Mouse (Mus musculus): ENCODE measurements around the gene Wfdc5. TPM values are rescaled to one million over a fixed set of nuclear protein-coding genes. Genes with fewer than 3 reads are reported as not detected.

The Wfdc5 gene
- polyA plus RNA-seq, 1 experiment from 2014 or later, result not detected

DNA sequence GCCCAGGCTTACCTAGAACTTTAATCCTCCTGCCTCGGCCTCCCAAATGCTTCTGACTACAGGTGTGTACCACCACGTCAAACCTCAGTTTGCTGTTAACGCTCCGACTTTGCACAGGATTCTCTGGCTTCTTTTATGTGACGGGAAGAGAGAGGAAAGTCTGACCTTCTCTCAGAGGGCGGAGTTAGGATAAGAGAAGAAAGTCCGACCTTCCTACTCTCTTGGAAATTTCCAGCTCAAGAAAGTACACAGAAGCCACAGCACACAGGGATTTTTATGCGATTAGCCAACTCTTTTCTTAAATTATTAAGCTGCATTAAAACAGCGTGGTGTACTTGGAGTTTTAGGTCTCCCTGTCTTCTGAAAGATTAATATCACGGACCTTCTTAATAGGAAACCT, 38.0 kb downstream of the Wfdc5 start:
- H3K9ac ChIP-seq (ENCODE audit: low read length), result no peak overlapping the region
- H3K27me3 ChIP-seq (replicated peaks; ENCODE audit: control insufficient read depth, insufficient read depth, low read length), result no peaks in the 10 kb centered on the region
- H3K4me1 ChIP-seq (ENCODE audit: control insufficient read depth, insufficient read depth, low read length), result no peaks in the 10 kb centered on the region
- no peak overlapping the region for H3K4me3 ChIP-seq (ENCODE audit: low read depth, low read length)
- no peaks in the 10 kb centered on the region for H3K36me3 ChIP-seq (ENCODE audit: control insufficient read depth, insufficient read depth, low read length)
- no peak overlapping the region for H3K27ac ChIP-seq (ENCODE audit: low read depth, low read length)
- no peak overlapping the region for H3K4me2 ChIP-seq (ENCODE audit: low read length)
- ATAC-seq, result no peak
- 87% methylated on average over 10 of the region's 10 CpGs for WGBS
- H3K9me3 ChIP-seq (replicated peaks; ENCODE audit: control insufficient read depth, low read length), result no peaks in the 10 kb centered on the region
- DNase-seq (ENCODE audit: low spot score), result no peak

DNA sequence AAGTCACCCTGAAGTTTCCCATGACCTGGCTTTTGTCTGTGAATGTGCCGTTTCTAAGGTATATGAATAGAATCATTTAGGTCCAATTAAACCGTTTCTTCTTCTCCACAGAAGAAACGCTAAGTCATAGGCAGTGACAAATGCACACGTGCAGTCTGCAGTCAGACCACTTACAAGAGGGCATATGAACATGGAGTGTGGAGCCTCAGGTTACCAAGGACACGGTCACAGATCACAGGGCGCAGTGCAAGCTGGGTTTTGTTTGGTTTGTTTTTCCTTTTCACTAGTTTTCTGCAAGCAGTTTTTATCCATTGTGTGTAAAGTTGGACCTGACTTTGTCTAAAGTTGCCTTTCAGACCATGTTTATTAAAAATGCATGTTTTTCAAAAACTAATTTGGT, 38.5 kb downstream of the Wfdc5 start:
- Histone ChIP-seq H3K4me1 (ENCODE audit: control insufficient read depth, insufficient read depth, low read length) (no peaks in the 10 kb centered on the region), H3K4me2 (ENCODE audit: low read length) (no peak overlapping the region), H3K27me3 (replicated peaks; ENCODE audit: control insufficient read depth, insufficient read depth, low read length) (no peaks in the 10 kb centered on the region), H3K36me3 (ENCODE audit: control insufficient read depth, insufficient read depth, low read length) (no peaks in the 10 kb centered on the region), H3K4me3 (ENCODE audit: low read depth, low read length) (no peak overlapping the region), H3K27ac (ENCODE audit: low read depth, low read length) (no peak overlapping the region), H3K9ac (ENCODE audit: low read length) (no peak overlapping the region), H3K9me3 (replicated peaks; ENCODE audit: control insufficient read depth, low read length) (no peaks in the 10 kb centered on the region)
- no peak for DNase-seq (ENCODE audit: low spot score)
- 72% methylated on average over 6 of the region's 6 CpGs for WGBS
- ATAC-seq, result no peak

- H3K27ac ChIP-seq (ENCODE audit: low read depth, low read length), result no peak overlapping the region
- WGBS, result 61% methylated on average over 10 of the region's 10 CpGs
- DNase-seq (ENCODE audit: low spot score), result peak; percentile 26
Observed at GRCm38 (mm10) chr2:164142021-164142420, 40.5 kb downstream of the Wfdc5 start.

GRCm38 (mm10) chr2:164137754-164138153, 44.8 kb downstream of the Wfdc5 start:
- WGBS, result 71% methylated on average over 6 of the region's 6 CpGs
- H3K4me1 ChIP-seq (ENCODE audit: control insufficient read depth, insufficient read depth, low read length), result no peaks in the 10 kb centered on the region
- 0 out of 2 replicates have a peak, but pooled peaks cover 8% of the 10 kb centered on the region for H3K36me3 ChIP-seq (ENCODE audit: control insufficient read depth, insufficient read depth, low read length)
- H3K27me3 ChIP-seq (replicated peaks; ENCODE audit: control insufficient read depth, insufficient read depth, low read length), result no peaks in the 10 kb centered on the region
- DNase-seq (ENCODE audit: low spot score) (no peak), ATAC-seq (no peak)
- H3K9me3 ChIP-seq (replicated peaks; ENCODE audit: control insufficient read depth, low read length), result no peaks in the 10 kb centered on the region
- H3K27ac ChIP-seq (ENCODE audit: low read depth, low read length), result no peak overlapping the region
- no peak overlapping the region for H3K9ac ChIP-seq (ENCODE audit: low read length)
- no peak overlapping the region for H3K4me3 ChIP-seq (ENCODE audit: low read depth, low read length)
- H3K4me2 ChIP-seq (ENCODE audit: low read length), result no peak overlapping the region

More at GRCm38 (mm10) chr2:164142021-164142420, 40.5 kb downstream of the Wfdc5 start:
- no peak for ATAC-seq
- H3K4me3 ChIP-seq (ENCODE audit: low read depth, low read length), result no peak overlapping the region
- no peaks in the 10 kb centered on the region for H3K4me1 ChIP-seq (ENCODE audit: control insufficient read depth, insufficient read depth, low read length)
- H3K36me3 ChIP-seq (ENCODE audit: control insufficient read depth, insufficient read depth, low read length), result no peaks in the 10 kb centered on the region
- H3K9me3 ChIP-seq (replicated peaks; ENCODE audit: control insufficient read depth, low read length), result no peaks in the 10 kb centered on the region
- H3K27me3 ChIP-seq (replicated peaks; ENCODE audit: control insufficient read depth, insufficient read depth, low read length), result no peaks in the 10 kb centered on the region
- no peak overlapping the region; the same call in 1 of the 2 replicates for H3K9ac ChIP-seq (ENCODE audit: low read length)
- H3K4me2 ChIP-seq (ENCODE audit: low read length), result no peak overlapping the region

DNA sequence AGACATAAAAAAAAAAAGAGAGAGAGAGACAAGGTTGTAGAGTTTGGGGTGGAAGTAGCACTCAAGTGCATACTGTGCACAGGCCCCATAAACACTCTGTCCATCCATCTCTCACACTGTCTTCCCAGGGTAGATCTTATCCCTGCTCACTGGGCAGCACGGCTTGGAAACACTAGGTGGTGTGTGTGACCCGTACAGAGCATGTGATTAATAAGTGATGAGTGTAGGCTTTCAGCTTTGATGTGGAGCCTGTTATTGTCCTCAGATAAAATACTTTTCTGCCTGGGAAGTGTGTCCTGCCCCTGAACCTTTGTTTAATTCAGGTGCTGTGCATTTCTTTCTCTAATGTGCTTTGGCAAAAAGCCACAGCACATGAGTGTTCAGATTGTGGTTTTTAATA, 46.1 kb downstream of the Wfdc5 start:
- no peak overlapping the region for H3K4me2 ChIP-seq (ENCODE audit: low read length)
- 20% methylated on average over 2 of the region's 2 CpGs for WGBS
- no peak overlapping the region for H3K4me3 ChIP-seq (ENCODE audit: low read depth, low read length)
- H3K36me3 ChIP-seq (ENCODE audit: control insufficient read depth, insufficient read depth, low read length), result 0 out of 2 replicates have a peak, but pooled peaks cover 8% of the 10 kb centered on the region
- ATAC-seq (no peak), DNase-seq (ENCODE audit: low spot score) (peak; percentile 5)
- H3K9me3 ChIP-seq (replicated peaks; ENCODE audit: control insufficient read depth, low read length), result no peaks in the 10 kb centered on the region
- H3K27me3 ChIP-seq (replicated peaks; ENCODE audit: control insufficient read depth, insufficient read depth, low read length), result no peaks in the 10 kb centered on the region
- H3K9ac ChIP-seq (ENCODE audit: low read length), result no peak overlapping the region
- H3K4me1 ChIP-seq (ENCODE audit: control insufficient read depth, insufficient read depth, low read length), result no peaks in the 10 kb centered on the region
- H3K27ac ChIP-seq (ENCODE audit: low read depth, low read length), result no peak overlapping the region

DNA sequence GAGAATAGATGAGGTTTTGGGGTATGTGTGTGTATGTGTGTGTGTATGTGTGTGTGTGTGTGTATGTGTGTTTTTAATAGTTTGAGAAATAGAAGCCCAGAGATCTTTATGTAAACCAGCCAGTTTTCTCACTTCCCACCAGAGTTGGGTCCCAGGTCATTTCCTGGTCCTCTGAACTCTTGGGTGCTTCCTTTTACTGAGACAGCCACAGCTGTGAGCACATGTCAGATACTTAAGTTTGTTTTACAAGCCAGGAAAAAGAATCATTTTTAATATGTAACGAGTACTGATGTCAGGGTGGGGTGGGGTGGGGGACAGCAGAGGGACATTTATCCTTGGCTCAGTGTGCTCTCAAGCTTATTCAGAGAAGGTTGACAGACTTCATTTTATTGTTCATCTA, 47.2 kb downstream of the Wfdc5 start:
- no peaks in the 10 kb centered on the region for H3K27me3 ChIP-seq (replicated peaks; ENCODE audit: control insufficient read depth, insufficient read depth, low read length)
- H3K4me2 ChIP-seq (ENCODE audit: low read length), result no peak overlapping the region
- H3K4me1 ChIP-seq (ENCODE audit: control insufficient read depth, insufficient read depth, low read length), result no peaks in the 10 kb centered on the region
- H3K9ac ChIP-seq (ENCODE audit: low read length), result no peak overlapping the region
- ATAC-seq (no peak), DNase-seq (ENCODE audit: low spot score) (no peak)
- WGBS, result 84% methylated on average over 1 of the region's 1 CpGs
- 0 out of 2 replicates have a peak, but pooled peaks cover 8% of the 10 kb centered on the region for H3K36me3 ChIP-seq (ENCODE audit: control insufficient read depth, insufficient read depth, low read length)
- H3K9me3 ChIP-seq (replicated peaks; ENCODE audit: control insufficient read depth, low read length), result no peaks in the 10 kb centered on the region
- H3K4me3 ChIP-seq (ENCODE audit: low read depth, low read length), result no peak overlapping the region
- no peak overlapping the region for H3K27ac ChIP-seq (ENCODE audit: low read depth, low read length)

DNA sequence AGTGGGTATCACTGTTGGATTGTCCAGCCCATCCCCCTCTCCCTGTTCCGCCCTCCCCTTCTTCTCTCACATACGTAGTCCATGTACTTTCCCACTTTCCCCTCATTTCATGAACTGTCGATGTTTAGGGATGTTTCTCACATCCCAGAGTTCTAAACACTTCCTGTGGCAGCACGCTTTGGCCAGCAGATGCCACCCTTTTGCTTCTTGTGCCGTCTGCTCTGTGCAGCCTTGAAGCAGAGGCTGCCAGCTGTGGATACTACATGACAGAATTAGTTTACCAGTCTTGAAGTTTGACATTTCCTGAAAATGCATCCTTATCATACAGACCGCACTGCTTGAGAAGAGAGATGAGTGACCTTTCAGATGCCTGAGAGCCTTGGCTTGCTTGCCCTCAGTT, 48.0 kb downstream of the Wfdc5 start:
- ATAC-seq, result no peak
- Histone ChIP-seq H3K4me3 (ENCODE audit: low read depth, low read length) (no peak overlapping the region), H3K27me3 (replicated peaks; ENCODE audit: control insufficient read depth, insufficient read depth, low read length) (no peaks in the 10 kb centered on the region), H3K27ac (ENCODE audit: low read depth, low read length) (no peak overlapping the region), H3K4me2 (ENCODE audit: low read length) (no peak overlapping the region), H3K4me1 (ENCODE audit: control insufficient read depth, insufficient read depth, low read length) (no peaks in the 10 kb centered on the region), H3K9me3 (replicated peaks; ENCODE audit: control insufficient read depth, low read length) (no peaks in the 10 kb centered on the region), H3K36me3 (ENCODE audit: control insufficient read depth, insufficient read depth, low read length) (0 out of 2 replicates have a peak, but pooled peaks cover 8% of the 10 kb centered on the region), H3K9ac (ENCODE audit: low read length) (no peak overlapping the region)
- whole genome bisulfite sequencing, result 76% methylated on average over 6 of the region's 6 CpGs
- DNase-seq (ENCODE audit: low spot score), result peak; percentile 43

DNA sequence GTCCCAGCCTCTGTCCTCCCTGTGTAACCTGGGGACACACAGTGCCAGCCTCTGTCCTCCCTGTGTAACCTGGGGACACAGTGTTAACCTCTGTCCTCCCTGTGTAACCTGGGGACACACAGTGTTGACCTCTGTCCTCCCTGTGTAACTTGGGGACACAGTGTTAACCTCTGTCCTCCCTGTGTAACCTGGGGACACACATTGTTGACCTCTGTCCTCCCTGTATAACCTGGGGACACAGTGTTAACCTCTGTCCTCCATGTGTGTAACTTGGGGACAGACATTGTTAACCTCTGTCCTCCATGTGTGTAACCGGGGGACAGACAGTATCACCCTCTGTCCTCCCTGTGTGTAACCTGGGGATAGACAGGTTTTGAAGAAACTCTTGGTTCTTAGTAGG, 51.0 kb downstream of the Wfdc5 start:
- Histone ChIP-seq H3K4me2 (ENCODE audit: low read length) (no peak overlapping the region), H3K4me1 (ENCODE audit: control insufficient read depth, insufficient read depth, low read length) (no peaks in the 10 kb centered on the region), H3K4me3 (ENCODE audit: low read depth, low read length) (no peak overlapping the region), H3K27me3 (replicated peaks; ENCODE audit: control insufficient read depth, insufficient read depth, low read length) (no peaks in the 10 kb centered on the region), H3K36me3 (ENCODE audit: control insufficient read depth, insufficient read depth, low read length) (peaks cover 14% of the 10 kb centered on the region; the same call in 1 of the 2 replicates), H3K9me3 (replicated peaks; ENCODE audit: control insufficient read depth, low read length) (no peaks in the 10 kb centered on the region), H3K9ac (ENCODE audit: low read length) (no peak overlapping the region), H3K27ac (ENCODE audit: low read depth, low read length) (no peak overlapping the region)
- ATAC-seq (no peak), DNase-seq (ENCODE audit: low spot score) (no peak)
- WGBS, result 95% methylated on average over 1 of the region's 1 CpGs

- Histone ChIP-seq H3K4me3 (ENCODE audit: low read depth, low read length) (no peak overlapping the region), H3K4me1 (ENCODE audit: control insufficient read depth, insufficient read depth, low read length) (no peaks in the 10 kb centered on the region), H3K9ac (ENCODE audit: low read length) (no peak overlapping the region), H3K9me3 (replicated peaks; ENCODE audit: control insufficient read depth, low read length) (no peaks in the 10 kb centered on the region), H3K27ac (ENCODE audit: low read depth, low read length) (no peak overlapping the region), H3K27me3 (replicated peaks; ENCODE audit: control insufficient read depth, insufficient read depth, low read length) (no peaks in the 10 kb centered on the region), H3K4me2 (ENCODE audit: low read length) (no peak overlapping the region), H3K36me3 (ENCODE audit: control insufficient read depth, insufficient read depth, low read length) (peaks cover 19% of the 10 kb centered on the region; the same call in 1 of the 2 replicates)
- no peak for DNase-seq (ENCODE audit: low spot score)
- 92% methylated on average over 12 of the region's 12 CpGs for WGBS
- ATAC-seq, result no peak
Observed at GRCm38 (mm10) chr2:164128576-164129411, 53.7 kb downstream of the Wfdc5 start.
